Comparison of ENCODE assay signal across 17 mouse cellular contexts in the genomic region with DNA sequence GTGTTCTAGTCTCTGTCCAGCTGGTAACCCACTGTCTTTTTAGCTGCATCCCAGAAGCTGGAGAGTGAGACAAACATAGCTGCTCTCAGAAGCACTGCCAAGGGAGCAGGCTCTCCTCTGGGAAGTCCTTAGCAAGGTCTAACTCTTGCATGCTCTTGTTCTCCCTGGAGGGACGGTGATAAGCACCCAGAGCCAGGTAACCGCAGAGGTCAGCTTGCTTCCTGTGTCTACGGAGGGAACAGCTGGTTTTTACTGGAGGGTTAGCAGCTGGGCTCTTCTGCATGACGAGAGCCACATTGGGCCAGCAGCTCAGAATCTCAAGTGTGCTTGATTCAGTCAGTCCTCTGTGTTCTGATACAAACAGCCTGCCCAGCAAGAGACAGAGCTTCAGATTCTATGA.
"Had no signal": no experiment of that assay in that cellular context is flagged by ENCODE, and none has a peak within 500 bp of the region (broad histone marks: within the 10 kb centered on the region; RNA-seq: fewer than 3 reads in every experiment).

No protein-coding gene starts in this region.

- H3K27ac ChIP-seq: intestine, embryonic 15.5 days; layer of hippocampus, adult 2 months; left cerebral cortex, adult 2 months; liver, embryonic 13.5 days; midbrain, embryonic 12.5 days; midbrain, embryonic 15.5 days; neural tube, embryonic 13.5 days had no signal

- H3K4me1 ChIP-seq: liver, embryonic 13.5 days; midbrain, embryonic 12.5 days; midbrain, embryonic 15.5 days; neural tube, embryonic 13.5 days had no signal

- H3K4me3 ChIP-seq: intestine, embryonic 15.5 days; layer of hippocampus, adult 2 months; left cerebral cortex, adult 2 months; liver, embryonic 13.5 days; midbrain, embryonic 12.5 days; midbrain, embryonic 15.5 days; neural tube, embryonic 13.5 days had no signal

- H3K36me3 ChIP-seq: intestine, embryonic 15.5 days; liver, embryonic 13.5 days; midbrain, embryonic 12.5 days; midbrain, embryonic 15.5 days; neural tube, embryonic 13.5 days had no signal

- H3K9ac ChIP-seq: intestine, embryonic 15.5 days; liver, embryonic 13.5 days; midbrain, embryonic 12.5 days; midbrain, embryonic 15.5 days; neural tube, embryonic 13.5 days had no signal

- ATAC-seq: intestine, embryonic 15.5 days; midbrain, embryonic 15.5 days had no signal

- H3K9me3 ChIP-seq: intestine, embryonic 15.5 days; liver, embryonic 13.5 days; midbrain, embryonic 15.5 days; neural tube, embryonic 13.5 days had no signal

- H3K27me3 ChIP-seq: intestine, embryonic 15.5 days; liver, embryonic 13.5 days; midbrain, embryonic 12.5 days; midbrain, embryonic 15.5 days; neural tube, embryonic 13.5 days had no signal

- H3K4me2 ChIP-seq: intestine, embryonic 15.5 days; liver, embryonic 13.5 days; midbrain, embryonic 12.5 days; midbrain, embryonic 15.5 days; neural tube, embryonic 13.5 days had no signal

- DNase-seq: kidney, adult 9 months; kidney, postnatal 36 days; layer of hippocampus, adult 9-11 months; liver, embryonic 13.5 days; lung, adult 2 months; lung, postnatal 14 days; lung, postnatal 4 days; retina, postnatal 1 day; right cerebral cortex, postnatal 25 days; thymus, adult 18-20 months; thymus, postnatal 36 days had no signal
